Mouse (Mus musculus): ENCODE measurements at regions not wholly inside any gene's neighbourhood (a gene's known extent, or its start where the extent isn't known, plus 50 kb on each side); places are given as distances from the start of the nearest gene placed in this dataset.

GRCm38 (mm10) chr4:83166867-83167814 lies 115.0 kb upstream of the Frem1 start:
- no peak for ATAC-seq (replicated peaks; ENCODE audit: poor library complexity)

- no peak for ATAC-seq (replicated peaks; ENCODE audit: poor library complexity)
These were observed 94.6 kb upstream of the Frem1 start for GRCm38 (mm10) chr4:83146740-83147139.

- ATAC-seq (replicated peaks; ENCODE audit: poor library complexity), result no peak
These were observed 93.6 kb upstream of the Frem1 start for GRCm38 (mm10) chr4:83145738-83146217.

- no peak for ATAC-seq (replicated peaks; ENCODE audit: poor library complexity)
These were observed 92.8 kb upstream of the Frem1 start for GRCm38 (mm10) chr4:83144781-83145517.

- no peak for ATAC-seq (replicated peaks; ENCODE audit: poor library complexity)
These were observed 89.6 kb upstream of the Frem1 start for GRCm38 (mm10) chr4:83141736-83142135.

- peak; percentile 31; the same call in 1 of the 2 replicates for ATAC-seq (replicated peaks; ENCODE audit: poor library complexity)
These were observed 70.5 kb upstream of the Frem1 start for GRCm38 (mm10) chr4:83122668-83123005.

GRCm38 (mm10) chr4:83122003-83122667 lies 70.0 kb upstream of the Frem1 start:
- peak; percentile 97 for ATAC-seq (replicated peaks; ENCODE audit: poor library complexity)

GRCm38 (mm10) chr4:83108659-83108967 lies 56.5 kb upstream of the Frem1 start:
- ATAC-seq (replicated peaks; ENCODE audit: poor library complexity), result no peak

- no peak for ATAC-seq (replicated peaks; ENCODE audit: poor library complexity)
These were observed 56.0 kb upstream of the Frem1 start for GRCm38 (mm10) chr4:83107958-83108658.

GRCm38 (mm10) chr4:83107161-83107560 lies 55.0 kb upstream of the Frem1 start:
- ATAC-seq (replicated peaks; ENCODE audit: poor library complexity), result no peak

- ATAC-seq (replicated peaks; ENCODE audit: poor library complexity), result no peak
These were observed 52.0 kb upstream of the Frem1 start for GRCm38 (mm10) chr4:83104045-83104681.

GRCm38 (mm10) chr4:83102893-83103292 lies 50.8 kb upstream of the Frem1 start:
- no peak for ATAC-seq (replicated peaks; ENCODE audit: poor library complexity)

- no peak for ATAC-seq (replicated peaks; ENCODE audit: poor library complexity)
These were observed 49.9 kb upstream of the Frem1 start for GRCm38 (mm10) chr4:83102022-83102421.

All from megakaryocyte progenitor cell, adult 5-6 weeks (primary cell).